Mouse (Mus musculus) ovary, adult 18-20 months (tissue): ENCODE results near the gene Mkrn1.
"Not testable (repeated sequence)": the region's sequence is repeated elsewhere in the genome, so short reads cannot be mapped to it uniquely, and the experiment has no call there.

Source experiments
- DNase-seq: peaks from one replicate; pipeline ENCODE4 v3.0.0; 2022; ENCODE audit warnings: low spot score, mixed read lengths

Mkrn1 gene

GRCm38 (mm10) chr6:39379224-39379623 lies 41.0 kb downstream of the Mkrn1 start:
- DNase-seq = no peak

GRCm38 (mm10) chr6:39378161-39378835 lies 42.0 kb downstream of the Mkrn1 start:
- DNase-seq = not testable (repeated sequence)

GRCm38 (mm10) chr6:39377311-39377827 lies 42.9 kb downstream of the Mkrn1 start, which contains the start of gene Slc37a3:
Gene Slc37a3 (minus strand): TSS chr6:39377675.
- DNase-seq = peak; percentile 76

GRCm38 (mm10) chr6:39376775-39377174 lies 43.5 kb downstream of the Mkrn1 start:
- DNase-seq = no peak

GRCm38 (mm10) chr6:39373301-39373955 lies 46.8 kb downstream of the Mkrn1 start:
- no peak for DNase-seq

GRCm38 (mm10) chr6:39372727-39373126 lies 47.5 kb downstream of the Mkrn1 start:
- DNase-seq = peak; percentile 18

- no peak for DNase-seq
Observed at GRCm38 (mm10) chr6:39372042-39372441, 48.2 kb downstream of the Mkrn1 start.

GRCm38 (mm10) chr6:39369631-39370030 lies 50.6 kb downstream of the Mkrn1 start:
- no peak for DNase-seq

GRCm38 (mm10) chr6:39362684-39363083 lies 57.6 kb downstream of the Mkrn1 start:
- DNase-seq = no peak

- not testable (repeated sequence) for DNase-seq
Observed at GRCm38 (mm10) chr6:39359207-39359606, 61.1 kb downstream of the Mkrn1 start.

- no peak for DNase-seq
Observed at GRCm38 (mm10) chr6:39348946-39349345, 71.3 kb downstream of the Mkrn1 start.

GRCm38 (mm10) chr6:39347880-39348814 lies 72.1 kb downstream of the Mkrn1 start:
- DNase-seq = no peak
